13 mouse cellular contexts compared by ENCODE assay signal in the genomic region with DNA sequence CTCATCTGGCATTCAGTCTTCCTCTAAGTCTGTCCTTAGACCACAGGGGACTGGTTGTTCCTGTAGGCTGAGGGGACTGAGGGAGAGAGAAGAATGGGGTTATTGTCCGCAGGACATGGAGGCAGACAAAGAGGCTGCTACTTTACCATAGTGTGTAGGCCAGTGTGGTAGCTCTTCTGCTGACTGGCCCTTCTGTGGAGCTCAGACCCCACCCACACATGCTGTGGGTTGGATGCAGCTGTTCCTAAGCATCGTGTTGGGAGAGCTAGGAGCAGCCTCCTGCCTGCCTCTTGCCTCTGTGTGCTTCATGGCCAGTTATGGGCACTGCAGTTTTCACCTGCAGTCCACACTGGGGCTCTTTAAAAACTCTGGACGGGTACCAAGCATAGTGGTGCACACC. TPM values are rescaled to one million over a fixed set of nuclear protein-coding genes. Genes with fewer than 3 reads are reported as not detected.
A peak's percentile ranks its signal among the peaks of the same experiment; 100 is the strongest.
DNase-seq lines count a peak whose midpoint lies in the region.
"Had no signal": no experiment of that assay in that cellular context is flagged by ENCODE, and none has a peak within 500 bp of the region (broad histone marks: within the 10 kb centered on the region; RNA-seq: fewer than 3 reads in every experiment).

No protein-coding gene starts in this region.

- intact Hi-C loops in gastrocnemius, postnatal 14 days (cut with DNase I; ENCODE audit: low total_unique reads): no loop called here

- DNase-seq in layer of hippocampus, adult 18-20 months (ENCODE audit: low spot score in 2 of 2): peak; percentile 27 to 50
- DNase-seq in layer of hippocampus, postnatal 14 days (ENCODE audit: low spot score in 2 of 2): no peak
- DNase-seq in right cerebral cortex, adult 18-20 months: peak; percentile 77
- no peak for DNase-seq in right cerebral cortex, postnatal 14 days
- peak; percentile 88 for DNase-seq in layer of hippocampus, adult 9-11 months
- DNase-seq in gastrocnemius, postnatal 14 days: no peak
- no peak for DNase-seq in urinary bladder, adult 2 months (ENCODE audit: low spot score)
- DNase-seq: cerebellum, adult 11-12 months; kidney, adult 18-20 months; kidney, postnatal 36 days; lung, adult 2 months; thymus, adult 18-20 months had no signal

RNA-seq across cellular contexts. Expression of gene Vps9d1, which starts 3.0 kb away (rescaled TPM):
- 10 to 100 TPM; 49.1 to 54.5 TPM for total RNA-seq in layer of hippocampus, adult 18-20 months (2021)
- total RNA-seq in layer of hippocampus, postnatal 14 days (2021): 10 to 100 TPM; 56.3 to 58.0 TPM
- total RNA-seq in gastrocnemius, postnatal 14 days (2021): 10 to 100 TPM; 11.7 to 12.0 TPM
- 30.2 and 36.2 TPM in 2 replicates for polyA plus RNA-seq in urinary bladder, adult 2 months (2012; rRNA removed)

RNA-seq across cellular contexts. Expression of gene Zfp276, which starts 3.1 kb away (rescaled TPM):
- total RNA-seq in layer of hippocampus, adult 18-20 months (2021): 10 to 100 TPM; 22.8 to 26.0 TPM
- 10 to 100 TPM; 22.4 to 23.3 TPM for total RNA-seq in layer of hippocampus, postnatal 14 days (2021)
- 1 to 10 TPM; 5.6 to 6.0 TPM for total RNA-seq in gastrocnemius, postnatal 14 days (2021)
- 20.6 and 21.3 TPM in 2 replicates for polyA plus RNA-seq in urinary bladder, adult 2 months (2012; rRNA removed)

RNA-seq across cellular contexts. Expression of gene Spata2l, which starts 21.1 kb away (rescaled TPM):
- 10 to 100 TPM; 75.1 to 75.8 TPM for total RNA-seq in layer of hippocampus, adult 18-20 months (2021)
- 100 to 1,000 TPM; 106 to 111 TPM for total RNA-seq in layer of hippocampus, postnatal 14 days (2021)
- total RNA-seq in gastrocnemius, postnatal 14 days (2021): 1 to 10 TPM in 1 of 2 experiments, under 1 TPM in 1; 0.86 to 1.4 TPM
- polyA plus RNA-seq in urinary bladder, adult 2 months (2012; rRNA removed): 4.3 and 4.8 TPM in 2 replicates

RNA-seq across cellular contexts. Expression of gene Cdk10, which starts 32.5 kb away (rescaled TPM):
- 10 to 100 TPM; 85.8 to 95.4 TPM for total RNA-seq in layer of hippocampus, adult 18-20 months (2021)
- 10 to 100 TPM; 74.0 to 82.4 TPM for total RNA-seq in layer of hippocampus, postnatal 14 days (2021)
- total RNA-seq in gastrocnemius, postnatal 14 days (2021): 10 to 100 TPM; 11.5 to 12.0 TPM
- polyA plus RNA-seq in urinary bladder, adult 2 months (2012; rRNA removed): 70.3 and 77.0 TPM in 2 replicates

RNA-seq across cellular contexts. Expression of gene Spata33, which starts 44.5 kb away (rescaled TPM):
- 10 to 100 TPM in 1 of 2 experiments, 1 to 10 TPM in 1; 6.0 to 10.4 TPM for total RNA-seq in layer of hippocampus, adult 18-20 months (2021)
- 10 to 100 TPM in 1 of 2 experiments, 1 to 10 TPM in 1; 9.5 to 10.6 TPM for total RNA-seq in layer of hippocampus, postnatal 14 days (2021)
- total RNA-seq in gastrocnemius, postnatal 14 days (2021): 1 to 10 TPM; 1.6 to 1.8 TPM
- 2.8 and 4.2 TPM in 2 replicates for polyA plus RNA-seq in urinary bladder, adult 2 months (2012; rRNA removed)
- polyA plus RNA-seq: activated CD4-positive, CD25-positive, alpha-beta regulatory T cell, adult 4 months had no signal

Comparison
In these comparisons a context has a peak if more than half of its experiments do, and no peak if none do; other contexts are left out.
1. DNase-seq: peak in layer of hippocampus, adult 18-20 months (2 of 2), right cerebral cortex, adult 18-20 months (single experiment) and layer of hippocampus, adult 9-11 months (single experiment); none in layer of hippocampus, postnatal 14 days (0 of 2), right cerebral cortex, postnatal 14 days (single experiment), gastrocnemius, postnatal 14 days (single experiment) and urinary bladder, adult 2 months (single experiment).
2. RNA of gene Spata2l, which starts 21.1 kb away (total RNA-seq): 106 to 111 TPM in layer of hippocampus, postnatal 14 days and 75.1 to 75.8 TPM in layer of hippocampus, adult 18-20 months; 0.86 to 1.4 TPM in gastrocnemius, postnatal 14 days; every median in the first group is over 10 times any median in the second.